Mouse (Mus musculus): Measurements from ENCODE around the gene Mast3. TPM values are rescaled to one million over a fixed set of nuclear protein-coding genes. Genes with fewer than 3 reads are reported as not detected.

Gene Mast3
- polyA plus RNA-seq (2015; fragmentation: Nextera tagmentation; extraction: Ambion mirVana), result 5.6 and 5.7 TPM in 2 replicates

- DNase-seq (ENCODE audit: low spot score) (peak; percentile 93), ATAC-seq (ENCODE audit: low FRiP score, low TSS enrichment) (peak; percentile 88)
- Histone ChIP-seq H3K4me3 (ENCODE audit: low read depth, low read length) (peak within 1 kb of the TSS; percentile 44), H3K27me3 (ENCODE audit: control insufficient read depth, insufficient read depth, low read length) (peaks cover 2% of the 10 kb centered on the region; the same call in 1 of the 2 replicates), H3K4me1 (replicated peaks; ENCODE audit: control insufficient read depth, insufficient read depth) (peaks cover 2% of the 10 kb centered on the region; the same call in 1 of the 2 replicates), H3K9me3 (ENCODE audit: control insufficient read depth, low read length) (no peaks in the 10 kb centered on the region), H3K9ac (ENCODE audit: low read length) (peak within 1 kb of the TSS; percentile 53), H3K4me2 (replicated peaks; ENCODE audit: low read depth) (peak within 1 kb of the TSS; percentile 88), H3K27ac (replicated peaks) (peak within 1 kb of the TSS; percentile 4; the same call in 1 of the 2 replicates), H3K36me3 (ENCODE audit: control insufficient read depth, insufficient read depth, low read length) (no peaks in the 10 kb centered on the region)
- under 1% methylated on average over 45 of the region's 45 CpGs for WGBS
- no peak for TF ChIP-seq EP300 (optimal IDR thresholded peaks at IDR 0.05)
- TF ChIP-seq CTCF (IDR thresholded peaks at IDR 0.05; ENCODE audit: low read depth), result no peak
Observed at GRCm38 (mm10) chr8:70804481-70805206, at the start of gene Mast3. TSS of gene Mast3 (minus strand) at chr8:70805054.

- Histone ChIP-seq H3K36me3 (ENCODE audit: control insufficient read depth, insufficient read depth, low read length) (no peaks in the 10 kb centered on the region), H3K27me3 (ENCODE audit: control insufficient read depth, insufficient read depth, low read length) (no peaks in the 10 kb centered on the region), H3K4me1 (replicated peaks; ENCODE audit: control insufficient read depth, insufficient read depth) (peaks cover 4% of the 10 kb centered on the region; the same call in 1 of the 2 replicates), H3K4me3 (ENCODE audit: low read depth, low read length) (no peak overlapping the region), H3K9ac (ENCODE audit: low read length) (no peak overlapping the region), H3K4me2 (replicated peaks; ENCODE audit: low read depth) (no peak overlapping the region), H3K27ac (replicated peaks) (no peak overlapping the region), H3K9me3 (ENCODE audit: control insufficient read depth, low read length) (no peaks in the 10 kb centered on the region)
- 88% methylated on average over 2 of the region's 2 CpGs for WGBS
- ATAC-seq (ENCODE audit: low FRiP score, low TSS enrichment) (no peak), DNase-seq (ENCODE audit: low spot score) (no peak)
- TF ChIP-seq EP300 (optimal IDR thresholded peaks at IDR 0.05) (no peak), CTCF (IDR thresholded peaks at IDR 0.05; ENCODE audit: low read depth) (no peak)
Observed at GRCm38 (mm10) chr8:70853863-70854262, 49.0 kb upstream of the Mast3 start.

GRCm38 (mm10) chr8:70852595-70853231, 47.9 kb upstream of the Mast3 start:
- H3K36me3 ChIP-seq (ENCODE audit: control insufficient read depth, insufficient read depth, low read length), result no peaks in the 10 kb centered on the region
- H3K27ac ChIP-seq (replicated peaks), result no peak overlapping the region
- H3K4me2 ChIP-seq (replicated peaks; ENCODE audit: low read depth), result no peak overlapping the region
- peaks cover 4% of the 10 kb centered on the region; the same call in 1 of the 2 replicates for H3K4me1 ChIP-seq (replicated peaks; ENCODE audit: control insufficient read depth, insufficient read depth)
- no peaks in the 10 kb centered on the region for H3K9me3 ChIP-seq (ENCODE audit: control insufficient read depth, low read length)
- no peak overlapping the region for H3K9ac ChIP-seq (ENCODE audit: low read length)
- DNase-seq (ENCODE audit: low spot score) (no peak), ATAC-seq (ENCODE audit: low FRiP score, low TSS enrichment) (no peak)
- WGBS, result 90% methylated on average over 41 of the region's 41 CpGs
- H3K27me3 ChIP-seq (ENCODE audit: control insufficient read depth, insufficient read depth, low read length), result no peaks in the 10 kb centered on the region
- H3K4me3 ChIP-seq (ENCODE audit: low read depth, low read length), result no peak overlapping the region
- TF ChIP-seq CTCF (IDR thresholded peaks at IDR 0.05; ENCODE audit: low read depth) (no peak), EP300 (optimal IDR thresholded peaks at IDR 0.05) (no peak)

- Histone ChIP-seq H3K27ac (replicated peaks) (no peak overlapping the region), H3K9ac (ENCODE audit: low read length) (peak overlapping the region; percentile 27; the same call in 1 of the 2 replicates), H3K4me1 (replicated peaks; ENCODE audit: control insufficient read depth, insufficient read depth) (no peaks in the 10 kb centered on the region; the same call in 1 of the 2 replicates), H3K4me3 (ENCODE audit: low read depth, low read length) (no peak overlapping the region), H3K4me2 (replicated peaks; ENCODE audit: low read depth) (no peak overlapping the region), H3K27me3 (ENCODE audit: control insufficient read depth, insufficient read depth, low read length) (no peaks in the 10 kb centered on the region), H3K36me3 (ENCODE audit: control insufficient read depth, insufficient read depth, low read length) (no peaks in the 10 kb centered on the region), H3K9me3 (ENCODE audit: control insufficient read depth, low read length) (no peaks in the 10 kb centered on the region)
- WGBS, result 49% methylated on average over 6 of the region's 6 CpGs
- TF ChIP-seq EP300 (optimal IDR thresholded peaks at IDR 0.05) (no peak), CTCF (IDR thresholded peaks at IDR 0.05; ENCODE audit: low read depth) (no peak)
- DNase-seq (ENCODE audit: low spot score) (no peak), ATAC-seq (ENCODE audit: low FRiP score, low TSS enrichment) (no peak)
Observed at GRCm38 (mm10) chr8:70851837-70852236, 47.0 kb upstream of the Mast3 start.

- no peak for TF ChIP-seq EP300 (optimal IDR thresholded peaks at IDR 0.05)
- no peak for TF ChIP-seq CTCF (IDR thresholded peaks at IDR 0.05; ENCODE audit: low read depth)
- Histone ChIP-seq H3K4me2 (replicated peaks; ENCODE audit: low read depth) (no peak overlapping the region), H3K4me1 (replicated peaks; ENCODE audit: control insufficient read depth, insufficient read depth) (no peaks in the 10 kb centered on the region), H3K27ac (replicated peaks) (no peak overlapping the region), H3K4me3 (ENCODE audit: low read depth, low read length) (no peak overlapping the region), H3K9ac (ENCODE audit: low read length) (no peak overlapping the region), H3K27me3 (ENCODE audit: control insufficient read depth, insufficient read depth, low read length) (no peaks in the 10 kb centered on the region), H3K9me3 (ENCODE audit: control insufficient read depth, low read length) (no peaks in the 10 kb centered on the region), H3K36me3 (ENCODE audit: control insufficient read depth, insufficient read depth, low read length) (no peaks in the 10 kb centered on the region)
- no peak for DNase-seq (ENCODE audit: low spot score)
- 83% methylated on average over 4 of the region's 4 CpGs for WGBS
- no peak for ATAC-seq (ENCODE audit: low FRiP score, low TSS enrichment)
Observed at GRCm38 (mm10) chr8:70850947-70851346, 46.1 kb upstream of the Mast3 start.
